Mouse (Mus musculus): Measurements from ENCODE around the gene B3gat2. TPM values are rescaled to one million over a fixed set of nuclear protein-coding genes. Genes with fewer than 3 reads are reported as not detected.

B3gat2 gene
- polyA plus RNA-seq, 1 experiment from 2014 or later = 0.76 TPM

DNA sequence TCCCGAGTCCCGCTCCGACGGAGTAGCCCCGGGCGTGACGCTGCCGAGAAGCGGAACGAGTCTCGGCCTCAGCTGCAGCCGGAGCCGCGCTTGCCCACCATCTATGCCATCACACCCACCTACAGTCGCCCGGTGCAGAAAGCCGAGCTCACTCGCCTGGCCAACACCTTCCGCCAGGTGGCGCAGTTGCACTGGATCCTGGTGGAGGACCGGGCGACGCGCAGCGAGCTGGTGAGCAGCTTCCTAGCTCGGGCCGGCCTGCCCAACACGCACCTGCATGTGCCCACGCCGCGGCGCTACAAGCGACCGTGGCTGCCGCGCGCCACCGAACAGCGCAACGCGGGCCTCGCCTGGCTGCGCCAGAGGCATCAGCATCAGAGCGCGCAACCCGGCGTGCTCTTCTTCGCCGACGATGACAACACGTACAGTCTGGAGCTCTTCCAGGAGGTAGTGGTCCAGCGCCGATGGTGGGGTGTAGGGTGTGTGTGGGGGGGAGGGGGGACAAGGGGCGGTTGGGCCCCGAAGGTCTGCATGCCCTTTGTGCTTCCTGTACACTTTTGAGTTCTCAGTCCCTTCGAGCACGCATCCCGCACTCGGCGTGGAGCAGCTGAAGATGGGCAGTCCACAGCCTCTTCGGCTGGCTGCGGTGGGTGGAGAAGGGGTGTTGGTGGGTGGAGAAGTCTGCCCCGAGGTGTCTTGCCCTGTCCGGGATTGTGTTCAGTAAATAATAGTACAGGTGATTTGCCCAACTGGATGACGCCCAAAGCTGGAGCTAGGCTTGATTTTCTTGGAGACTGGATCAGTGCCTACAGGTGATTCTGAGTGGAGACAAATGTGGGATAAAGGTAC, 1.5 kb downstream of the B3gat2 start:
- Histone ChIP-seq H3K27ac (replicated peaks) (no peak overlapping the region), H3K36me3 (replicated peaks) (no peaks in the 10 kb centered on the region), H3K4me1 (peaks cover 28% of the 10 kb centered on the region), H3K9me3 (no peaks in the 10 kb centered on the region), H3K27me3 (replicated peaks; ENCODE audit: low read depth, poor library complexity, severe bottlenecking) (peaks cover 80% of the 10 kb centered on the region), H3K4me3 (peak overlapping the region; percentile 74)
- DNase-seq (ENCODE audit: low spot score) = peak; percentile 95
- 1% methylated on average over 65 of the region's 65 CpGs for WGBS

DNA sequence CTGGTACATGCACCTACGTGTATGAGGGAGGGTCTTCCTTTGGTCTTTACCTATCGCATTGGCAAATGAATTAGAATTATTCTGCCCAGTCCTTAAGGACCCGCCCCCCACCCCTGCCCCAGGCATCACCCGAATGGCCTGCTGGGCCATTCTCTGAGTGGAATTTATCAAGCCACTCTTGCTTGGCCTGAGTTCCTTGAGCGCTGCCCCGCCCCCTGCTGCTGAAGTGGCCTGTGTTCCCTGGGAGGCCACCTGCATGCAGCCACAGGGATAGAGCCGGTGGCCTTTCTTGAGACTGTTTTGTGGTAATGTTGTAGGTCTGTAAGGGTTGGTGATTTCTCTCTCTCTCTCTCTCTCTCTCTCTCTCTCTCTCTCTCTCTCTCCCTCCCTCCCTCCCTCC, 2.2 kb downstream of the B3gat2 start:
- peak overlapping the region; percentile 74; the same call in 1 of the 2 replicates for H3K4me3 ChIP-seq
- 1% methylated on average over 7 of the region's 7 CpGs for WGBS

DNA sequence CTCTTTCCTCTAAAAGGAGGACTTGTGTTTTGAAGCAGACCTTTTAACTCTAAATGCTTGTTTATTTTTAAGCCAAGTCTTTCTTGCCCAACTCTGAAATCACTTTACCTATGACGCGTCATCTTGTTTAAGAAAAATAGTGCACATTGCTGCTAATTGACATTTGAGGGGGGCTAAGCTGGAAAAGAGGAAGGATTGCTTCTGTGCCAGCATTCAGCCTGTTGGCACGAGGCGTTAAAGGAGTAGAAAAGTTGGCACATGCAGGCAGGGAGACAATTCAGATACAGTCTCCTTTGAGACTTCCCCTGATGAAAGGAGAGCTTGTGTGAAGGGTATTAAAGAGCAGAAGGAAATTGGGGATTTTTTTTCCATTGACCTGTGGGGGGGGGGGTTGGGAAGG, 3.2 kb downstream of the B3gat2 start:
- Histone ChIP-seq H3K4me3 (no peak overlapping the region), H3K36me3 (replicated peaks) (no peaks in the 10 kb centered on the region), H3K27me3 (replicated peaks; ENCODE audit: low read depth, poor library complexity, severe bottlenecking) (peaks cover 68% of the 10 kb centered on the region), H3K9me3 (no peaks in the 10 kb centered on the region), H3K4me1 (peaks cover 28% of the 10 kb centered on the region), H3K27ac (replicated peaks) (no peak overlapping the region)
- no peak for DNase-seq (ENCODE audit: low spot score)
- WGBS = 60% methylated on average over 4 of the region's 4 CpGs

More for the DNA sequence above, 2.2 kb downstream of the B3gat2 start:
- H3K27ac ChIP-seq (replicated peaks) = no peak overlapping the region
- H3K27me3 ChIP-seq (replicated peaks; ENCODE audit: low read depth, poor library complexity, severe bottlenecking) = peaks cover 78% of the 10 kb centered on the region
- DNase-seq (ENCODE audit: low spot score) = peak; percentile 57
- H3K9me3 ChIP-seq = no peaks in the 10 kb centered on the region
- H3K4me1 ChIP-seq = peaks cover 28% of the 10 kb centered on the region
- no peaks in the 10 kb centered on the region for H3K36me3 ChIP-seq (replicated peaks)

DNA sequence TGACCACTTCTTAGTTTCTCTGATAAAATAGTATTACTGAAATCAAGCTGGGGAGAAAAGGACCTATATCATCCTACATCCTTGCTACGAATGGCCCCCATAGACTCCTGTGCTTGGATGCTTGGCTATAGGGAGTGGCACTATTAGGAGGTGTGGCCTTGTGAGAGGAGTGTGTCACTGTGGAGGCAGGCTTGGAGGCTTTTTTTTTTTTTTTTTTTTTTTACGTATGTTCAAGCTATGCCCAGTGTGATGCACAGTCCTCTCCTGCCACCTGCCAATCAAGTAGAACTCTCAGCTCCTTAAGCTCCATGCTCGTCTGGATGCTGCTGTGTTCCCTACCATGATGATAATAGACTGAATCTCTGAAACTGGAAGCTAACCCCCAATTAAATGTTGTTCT, 11.5 kb downstream of the B3gat2 start:
- no peak for DNase-seq (ENCODE audit: low spot score)
- Histone ChIP-seq H3K9me3 (no peaks in the 10 kb centered on the region), H3K4me1 (no peaks in the 10 kb centered on the region), H3K36me3 (replicated peaks) (no peaks in the 10 kb centered on the region), H3K4me3 (no peak overlapping the region), H3K27me3 (replicated peaks; ENCODE audit: low read depth, poor library complexity, severe bottlenecking) (no peaks in the 10 kb centered on the region), H3K27ac (replicated peaks) (no peak overlapping the region)
- WGBS = 60% methylated on average over 3 of the region's 3 CpGs

DNA sequence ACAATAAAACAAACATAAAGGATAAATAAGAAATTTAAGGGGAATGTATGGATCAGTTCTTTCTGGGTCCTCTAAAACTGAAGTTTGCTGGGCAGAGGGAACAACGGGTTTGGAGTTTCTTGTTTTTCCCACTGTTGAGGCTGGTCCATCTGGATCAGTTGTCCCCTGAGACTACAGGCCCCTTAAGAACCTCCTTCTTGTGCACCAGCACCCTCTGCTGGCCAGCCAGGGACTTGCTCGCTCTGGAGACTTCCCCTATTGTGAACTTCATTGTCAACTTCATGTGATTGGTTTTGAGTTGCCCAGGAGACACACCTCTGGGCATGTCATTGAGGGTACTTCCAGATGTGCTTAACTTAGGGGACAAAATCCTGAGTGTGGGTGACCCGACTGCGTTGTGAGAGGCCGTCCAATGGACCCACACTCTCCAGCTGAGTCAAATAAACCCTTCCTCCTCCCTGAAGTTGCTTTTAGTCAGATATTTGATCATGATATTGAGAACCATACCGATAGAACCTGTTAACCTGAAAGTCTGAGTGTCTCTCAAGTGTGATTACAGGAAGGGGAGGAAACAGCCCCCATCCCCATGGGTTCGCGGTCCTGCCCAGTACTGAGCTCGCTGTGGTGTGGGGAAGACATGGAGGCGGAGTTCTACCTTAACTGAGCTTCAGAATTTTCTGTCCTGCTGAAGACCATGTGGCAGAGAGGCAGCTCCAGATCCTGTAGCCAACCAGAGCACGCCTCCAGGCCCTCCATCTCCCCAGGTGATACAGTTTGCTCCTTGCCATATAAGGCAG, 31.4 kb downstream of the B3gat2 start:
- H3K9me3 ChIP-seq = no peaks in the 10 kb centered on the region
- no peaks in the 10 kb centered on the region for H3K27me3 ChIP-seq (replicated peaks; ENCODE audit: low read depth, poor library complexity, severe bottlenecking)
- DNase-seq (ENCODE audit: low spot score) = peak; percentile 79
- WGBS = 49% methylated on average over 11 of the region's 11 CpGs
- no peak overlapping the region for H3K27ac ChIP-seq (replicated peaks)
- H3K36me3 ChIP-seq (replicated peaks) = no peaks in the 10 kb centered on the region
- H3K4me3 ChIP-seq = no peak overlapping the region
- no peaks in the 10 kb centered on the region for H3K4me1 ChIP-seq

DNA sequence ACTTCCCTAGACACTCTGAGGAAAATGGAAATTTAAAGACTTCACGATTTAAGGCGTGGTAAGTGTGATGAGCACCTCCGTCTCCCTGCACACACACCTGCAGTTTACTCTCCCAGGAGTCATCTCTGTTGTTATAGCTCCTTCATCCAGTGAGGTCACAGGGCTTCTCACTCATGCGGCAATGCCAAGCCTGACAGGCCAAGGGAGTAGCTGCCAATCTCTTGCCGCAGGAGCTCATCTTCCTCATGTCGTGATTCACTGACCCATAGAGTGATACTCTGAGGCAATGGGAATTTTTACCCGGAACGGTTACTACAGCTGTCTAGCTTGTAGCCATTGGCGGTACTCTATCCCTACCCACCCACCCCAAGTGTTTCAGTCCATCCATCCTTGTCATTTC, 36.8 kb downstream of the B3gat2 start:
- 91% methylated on average over 9 of the region's 9 CpGs for WGBS

DNA sequence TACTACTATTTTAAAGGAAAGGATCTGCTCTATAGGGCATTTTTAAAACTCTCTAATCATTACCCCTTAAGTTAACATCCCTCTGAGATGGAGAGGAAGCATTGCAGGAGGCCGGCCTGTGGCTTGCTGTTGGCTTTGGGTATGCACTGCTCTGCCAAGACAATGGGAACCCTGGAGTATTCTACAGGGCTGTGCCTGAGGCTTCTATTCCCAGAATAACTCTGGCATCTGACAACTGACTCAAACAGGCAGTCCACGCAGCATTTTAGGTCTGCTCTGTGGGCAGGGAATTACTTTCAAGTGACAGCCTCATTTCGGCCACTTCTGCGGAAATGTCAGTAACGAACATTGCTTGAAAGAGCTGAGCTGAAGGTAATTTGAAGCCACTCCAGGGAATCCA, 60.1 kb downstream of the B3gat2 start:
- H3K27ac ChIP-seq (replicated peaks) = no peak overlapping the region
- no peak overlapping the region for H3K4me3 ChIP-seq
- no peak for DNase-seq (ENCODE audit: low spot score)
- no peaks in the 10 kb centered on the region for H3K36me3 ChIP-seq (replicated peaks)
- no peaks in the 10 kb centered on the region for H3K27me3 ChIP-seq (replicated peaks; ENCODE audit: low read depth, poor library complexity, severe bottlenecking)
- 63% methylated on average over 5 of the region's 5 CpGs for whole genome bisulfite sequencing
- H3K9me3 ChIP-seq = no peaks in the 10 kb centered on the region
- no peaks in the 10 kb centered on the region for H3K4me1 ChIP-seq

More for the DNA sequence above, 36.8 kb downstream of the B3gat2 start:
- H3K4me1 ChIP-seq = no peaks in the 10 kb centered on the region
- no peaks in the 10 kb centered on the region for H3K9me3 ChIP-seq
- H3K27me3 ChIP-seq (replicated peaks; ENCODE audit: low read depth, poor library complexity, severe bottlenecking) = no peaks in the 10 kb centered on the region
- H3K27ac ChIP-seq (replicated peaks) = no peak overlapping the region
- DNase-seq (ENCODE audit: low spot score) = no peak
- H3K4me3 ChIP-seq = no peak overlapping the region
- no peaks in the 10 kb centered on the region for H3K36me3 ChIP-seq (replicated peaks)

DNA sequence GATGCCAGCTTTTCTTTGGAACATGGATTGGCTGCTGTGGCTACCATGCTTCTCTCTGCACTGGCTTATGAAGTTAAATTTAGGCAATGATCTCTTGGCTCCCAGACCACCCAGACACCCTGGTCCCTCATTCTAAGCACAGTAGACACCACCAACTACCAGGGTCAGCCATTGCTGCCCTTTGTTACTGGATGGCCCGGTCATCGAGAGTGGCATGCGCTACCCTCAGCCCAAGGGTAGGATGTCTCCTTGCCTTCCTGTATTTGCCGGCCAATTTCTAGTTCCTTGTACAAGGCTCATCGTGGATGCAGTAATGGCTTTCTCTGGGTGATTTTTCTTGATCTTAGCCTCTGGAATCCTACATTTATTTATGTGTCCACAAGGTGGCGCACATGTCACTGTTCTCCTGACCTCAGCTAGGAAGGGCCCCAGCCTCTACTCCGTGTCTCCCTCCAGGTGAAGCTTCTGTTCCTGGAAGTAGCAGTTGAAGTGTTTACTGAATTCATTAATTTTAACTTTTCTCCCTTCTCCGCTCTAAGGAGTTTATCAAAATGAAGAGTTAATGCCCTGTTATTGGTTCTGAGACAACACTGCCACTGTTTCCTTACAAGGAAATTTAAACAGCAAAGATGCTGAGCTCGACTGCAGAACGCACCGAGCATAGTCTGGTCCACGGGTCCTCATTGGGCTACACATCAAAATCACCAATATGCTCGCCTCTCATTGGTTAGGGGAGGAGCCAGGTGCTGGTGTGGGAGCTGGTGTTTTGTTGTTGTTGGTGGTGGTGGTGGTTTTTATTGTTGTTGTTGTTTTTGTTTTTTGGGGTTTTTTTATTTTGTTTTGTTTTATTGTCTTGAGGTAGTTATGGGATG, 65.6 kb downstream of the B3gat2 start:
- DNase-seq (ENCODE audit: low spot score) = peak; percentile 53
- WGBS = 47% methylated on average over 13 of the region's 13 CpGs
- H3K27ac ChIP-seq (replicated peaks) = no peak overlapping the region
- H3K4me1 ChIP-seq = no peaks in the 10 kb centered on the region
- no peaks in the 10 kb centered on the region for H3K27me3 ChIP-seq (replicated peaks; ENCODE audit: low read depth, poor library complexity, severe bottlenecking)
- no peak overlapping the region for H3K4me3 ChIP-seq
- no peaks in the 10 kb centered on the region for H3K36me3 ChIP-seq (replicated peaks)
- no peaks in the 10 kb centered on the region for H3K9me3 ChIP-seq

DNA sequence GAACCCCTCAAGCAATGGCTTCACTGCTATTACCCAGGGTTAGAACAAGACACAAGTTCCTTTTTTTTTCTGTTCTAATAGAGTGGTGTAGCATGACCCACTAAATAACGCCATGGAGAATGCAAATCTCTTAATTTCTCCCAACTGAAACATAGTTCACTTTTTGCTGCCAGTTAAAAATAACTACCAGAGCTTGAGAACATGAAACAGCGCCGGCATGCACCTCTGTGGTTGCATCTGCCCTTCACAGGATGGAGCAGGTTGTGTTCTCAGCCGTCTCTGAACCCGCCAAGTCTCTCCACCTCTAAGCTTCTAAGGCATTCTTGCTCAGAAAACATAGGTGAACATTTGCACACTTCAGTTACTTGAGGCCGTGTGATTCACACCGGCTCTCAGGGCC, 72.7 kb downstream of the B3gat2 start:
- Histone ChIP-seq H3K9me3 (no peaks in the 10 kb centered on the region), H3K4me3 (no peak overlapping the region), H3K27me3 (replicated peaks; ENCODE audit: low read depth, poor library complexity, severe bottlenecking) (no peaks in the 10 kb centered on the region), H3K27ac (replicated peaks) (no peak overlapping the region), H3K4me1 (no peaks in the 10 kb centered on the region), H3K36me3 (replicated peaks) (no peaks in the 10 kb centered on the region; the same call in 1 of the 2 replicates)
- DNase-seq (ENCODE audit: low spot score) = no peak
- 89% methylated on average over 7 of the region's 7 CpGs for WGBS

DNA sequence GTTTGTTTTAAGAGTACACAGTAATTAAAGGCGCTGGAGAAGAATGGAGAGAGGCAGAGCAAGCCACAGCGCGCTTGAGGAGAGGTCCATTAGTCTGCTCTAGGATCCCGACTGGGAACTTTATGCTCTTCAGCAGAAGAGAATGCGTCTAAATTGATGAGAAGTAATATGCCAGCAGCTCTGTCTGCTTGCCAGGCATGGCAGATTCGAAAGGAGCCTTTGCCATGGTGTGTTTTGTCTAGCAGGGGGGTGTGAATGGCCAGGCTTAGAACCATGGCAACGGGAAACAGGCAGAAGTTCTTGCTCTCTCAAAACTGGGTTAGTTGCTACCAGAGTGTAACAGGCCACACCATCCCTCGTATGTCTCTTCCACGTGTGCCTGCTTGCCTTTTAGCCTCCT, 73.3 kb downstream of the B3gat2 start:
- H3K27me3 ChIP-seq (replicated peaks; ENCODE audit: low read depth, poor library complexity, severe bottlenecking) = no peaks in the 10 kb centered on the region
- H3K36me3 ChIP-seq (replicated peaks) = no peaks in the 10 kb centered on the region; the same call in 1 of the 2 replicates
- no peaks in the 10 kb centered on the region for H3K4me1 ChIP-seq
- no peak overlapping the region for H3K4me3 ChIP-seq
- H3K27ac ChIP-seq (replicated peaks) = no peak overlapping the region
- no peak for DNase-seq (ENCODE audit: low spot score)
- WGBS = 76% methylated on average over 9 of the region's 9 CpGs
- no peaks in the 10 kb centered on the region for H3K9me3 ChIP-seq

DNA sequence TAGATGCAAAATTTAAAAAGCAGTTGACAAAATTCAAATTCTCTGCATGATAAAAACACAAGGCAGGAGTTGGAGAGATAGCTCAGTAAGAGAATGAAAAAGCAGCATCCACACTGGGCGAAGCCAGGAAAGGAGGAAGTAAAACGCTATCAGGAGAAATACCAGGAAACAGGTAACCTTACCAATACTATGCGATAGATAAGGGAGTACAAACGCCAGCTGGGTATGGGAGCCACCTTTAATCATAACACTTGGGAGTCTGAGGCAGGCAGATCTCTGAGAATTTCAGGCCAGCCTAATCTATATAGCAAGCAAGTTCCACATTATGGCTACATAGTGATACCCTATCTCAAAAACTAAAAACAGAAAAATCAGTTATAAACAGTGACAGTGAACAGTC, 75.1 kb downstream of the B3gat2 start:
- 87% methylated on average over 4 of the region's 4 CpGs for WGBS
- H3K4me3 ChIP-seq = no peak overlapping the region
- H3K4me1 ChIP-seq = no peaks in the 10 kb centered on the region
- no peaks in the 10 kb centered on the region for H3K27me3 ChIP-seq (replicated peaks; ENCODE audit: low read depth, poor library complexity, severe bottlenecking)
- H3K27ac ChIP-seq (replicated peaks) = no peak overlapping the region
- no peak for DNase-seq (ENCODE audit: low spot score)
- H3K36me3 ChIP-seq (replicated peaks) = peaks cover under 1% of the 10 kb centered on the region; the same call in 1 of the 2 replicates
- H3K9me3 ChIP-seq = no peaks in the 10 kb centered on the region

DNA sequence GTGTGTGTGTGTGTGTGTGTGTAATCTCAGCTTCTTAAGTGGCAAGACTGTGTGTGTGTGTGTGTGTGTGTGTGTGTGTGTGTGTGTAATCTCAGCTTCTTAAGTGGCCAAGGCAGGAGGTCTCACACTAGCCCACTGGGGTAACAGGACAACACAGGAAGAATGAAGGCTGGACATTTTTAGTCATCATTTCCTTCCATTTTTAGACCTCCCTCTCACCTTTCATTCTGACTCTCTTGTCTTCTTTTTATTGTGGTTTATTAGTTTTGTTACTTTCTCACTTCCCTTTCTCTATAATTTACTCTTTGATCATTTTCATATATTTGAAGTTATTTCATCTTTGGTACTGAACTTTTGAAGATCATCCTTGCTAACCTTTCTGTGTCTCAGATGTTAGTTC, 79.4 kb downstream of the B3gat2 start:
- peaks cover 31% of the 10 kb centered on the region for H3K36me3 ChIP-seq (replicated peaks)
- DNase-seq (ENCODE audit: low spot score) = no peak

More for the DNA sequence above, 79.4 kb downstream of the B3gat2 start:
- Histone ChIP-seq H3K27ac (replicated peaks) (no peak overlapping the region), H3K27me3 (replicated peaks; ENCODE audit: low read depth, poor library complexity, severe bottlenecking) (no peaks in the 10 kb centered on the region), H3K9me3 (no peaks in the 10 kb centered on the region), H3K4me1 (no peaks in the 10 kb centered on the region), H3K4me3 (no peak overlapping the region)

Data from embryonic facial prominence, embryonic 10.5 days (tissue).